Mouse (Mus musculus): ENCODE measurements at regions not wholly inside any gene's neighbourhood (a gene's known extent, or its start where the extent isn't known, plus 50 kb on each side); places are given as distances from the start of the nearest gene placed in this dataset.

- no peak for ATAC-seq (replicated peaks; ENCODE audit: poor library complexity)
These were observed 345.2 kb upstream of the Tshz3 start for GRCm38 (mm10) chr7:36352761-36353160.

GRCm38 (mm10) chr7:36350616-36351015, 347.3 kb upstream of the Tshz3 start:
- no peak for ATAC-seq (replicated peaks; ENCODE audit: poor library complexity)

GRCm38 (mm10) chr7:36348195-36348594, 349.7 kb upstream of the Tshz3 start:
- ATAC-seq (replicated peaks; ENCODE audit: poor library complexity) = no peak

- ATAC-seq (replicated peaks; ENCODE audit: poor library complexity) = no peak
These were observed 363.1 kb upstream of the Tshz3 start for GRCm38 (mm10) chr7:36334857-36335256.

GRCm38 (mm10) chr7:36334091-36334490, 363.8 kb upstream of the Tshz3 start:
- ATAC-seq (replicated peaks; ENCODE audit: poor library complexity) = no peak

GRCm38 (mm10) chr7:36332633-36333032, 365.3 kb upstream of the Tshz3 start:
- no peak for ATAC-seq (replicated peaks; ENCODE audit: poor library complexity)

GRCm38 (mm10) chr7:36328141-36328540, 369.8 kb upstream of the Tshz3 start:
- no peak for ATAC-seq (replicated peaks; ENCODE audit: poor library complexity)

- ATAC-seq (replicated peaks; ENCODE audit: poor library complexity) = no peak
These were observed 373.9 kb upstream of the Tshz3 start for GRCm38 (mm10) chr7:36324035-36324434.

GRCm38 (mm10) chr7:36322181-36322580, 375.7 kb upstream of the Tshz3 start:
- ATAC-seq (replicated peaks; ENCODE audit: poor library complexity) = no peak

GRCm38 (mm10) chr7:36317466-36318212, 380.3 kb upstream of the Tshz3 start:
- no peak for ATAC-seq (replicated peaks; ENCODE audit: poor library complexity)

GRCm38 (mm10) chr7:36313751-36314150, 384.2 kb upstream of the Tshz3 start:
- ATAC-seq (replicated peaks; ENCODE audit: poor library complexity) = no peak

GRCm38 (mm10) chr7:36309761-36310605, 387.9 kb upstream of the Tshz3 start:
- ATAC-seq (replicated peaks; ENCODE audit: poor library complexity) = no peak

GRCm38 (mm10) chr7:36308726-36309125, 389.2 kb upstream of the Tshz3 start:
- ATAC-seq (replicated peaks; ENCODE audit: poor library complexity) = no peak

- ATAC-seq (replicated peaks; ENCODE audit: poor library complexity) = no peak
These were observed 389.8 kb upstream of the Tshz3 start for GRCm38 (mm10) chr7:36308106-36308620.

GRCm38 (mm10) chr7:36277275-36277674, 420.6 kb upstream of the Tshz3 start:
- ATAC-seq (replicated peaks; ENCODE audit: poor library complexity) = no peak

- no peak for ATAC-seq (replicated peaks; ENCODE audit: poor library complexity)
These were observed 429.0 kb upstream of the Tshz3 start for GRCm38 (mm10) chr7:36268966-36269365.

GRCm38 (mm10) chr7:36265163-36265823, 432.6 kb upstream of the Tshz3 start:
- no peak for ATAC-seq (replicated peaks; ENCODE audit: poor library complexity)

GRCm38 (mm10) chr7:36262124-36262710, 435.7 kb upstream of the Tshz3 start:
- no peak for ATAC-seq (replicated peaks; ENCODE audit: poor library complexity)

GRCm38 (mm10) chr7:36257102-36257501, 440.8 kb upstream of the Tshz3 start:
- ATAC-seq (replicated peaks; ENCODE audit: poor library complexity) = no peak

- no peak for ATAC-seq (replicated peaks; ENCODE audit: poor library complexity)
These were observed 444.6 kb upstream of the Zfp507 start for GRCm38 (mm10) chr7:36247356-36247755.

- no peak for ATAC-seq (replicated peaks; ENCODE audit: poor library complexity)
These were observed 433.9 kb upstream of the Zfp507 start for GRCm38 (mm10) chr7:36236673-36237072.

Measured in megakaryocyte progenitor cell, adult 5-6 weeks (primary cell).